ENCODE assay signal across 19 mouse cellular contexts in genomic region chr11:93037846-93038245, GRCm38 (mm10). TPM values are rescaled to one million over a fixed set of nuclear protein-coding genes. Genes with fewer than 3 reads are reported as not detected.
A peak's percentile ranks its signal among the peaks of the same experiment; 100 is the strongest.
DNase-seq lines count a peak whose midpoint lies in the region; TF ChIP-seq lines count a peak whose summit lies in the region.
"Had no signal": no experiment of that assay in that cellular context is flagged by ENCODE, and none has a peak within 500 bp of the region (broad histone marks: within the 10 kb centered on the region; RNA-seq: fewer than 3 reads in every experiment).

No protein-coding gene starts in this region.

- DNase-seq in layer of hippocampus, adult 18-20 months (ENCODE audit: low spot score in 2 of 2): peak; percentile 49 to 67
- DNase-seq in layer of hippocampus, postnatal 25 days (ENCODE audit: extremely low spot score in 1 of 2, low spot score in 1 of 2): no peak
- peak; percentile 89 for DNase-seq in Muller cell, postnatal 12 days (ENCODE audit: inconsistent ontology term)
- DNase-seq in layer of hippocampus, adult 2 months (ENCODE audit: low spot score in 2 of 2): peak; percentile 38 to 64
- peak; percentile 5 to 7 for DNase-seq in layer of hippocampus, postnatal 36 days
- DNase-seq in adrenal gland, postnatal 10 days: no peak
- DNase-seq: adrenal gland, adult 8-10 months; cerebellum, adult 11-12 months; cerebellum, adult 9-11 months; cerebellum, postnatal 36 days; gastrocnemius, adult 2 months; gastrocnemius, postnatal 25 days; heart, adult 11 months; heart, postnatal 36 days had no signal

- TF ChIP-seq CTCF in layer of hippocampus, adult 2 months (conservative IDR thresholded peaks at IDR 0.05): peak; percentile 35

- no peak overlapping the region for H3K4me3 ChIP-seq in layer of hippocampus, adult 2 months
- H3K4me3 ChIP-seq: embryonic facial prominence, embryonic 13.5 days; forebrain, embryonic 12.5 days; gastrocnemius, adult 2 months; heart, embryonic 13.5 days; hindbrain, embryonic 15.5 days had no signal

- H3K27ac ChIP-seq in layer of hippocampus, adult 2 months: no peak overlapping the region
- H3K27ac ChIP-seq: embryonic facial prominence, embryonic 13.5 days; forebrain, embryonic 12.5 days; gastrocnemius, adult 2 months; heart, embryonic 13.5 days; hindbrain, embryonic 15.5 days had no signal

RNA-seq across cellular contexts. Expression of gene Car10, which starts 60.0 kb away (rescaled TPM):
- 10 to 100 TPM; 33.7 to 38.2 TPM for total RNA-seq in layer of hippocampus, adult 18-20 months (2021)
- total RNA-seq in layer of hippocampus, postnatal 25 days (2021): 10 to 100 TPM; 28.7 to 32.3 TPM
- 10 to 100 TPM; 32.5 to 32.9 TPM for total RNA-seq in layer of hippocampus, adult 2 months (2021)
- 10 to 100 TPM; 36.6 to 36.8 TPM for total RNA-seq in layer of hippocampus, postnatal 36 days (2021)
- under 1 TPM; 0.45 to 0.48 TPM for total RNA-seq in adrenal gland, postnatal 10 days (2021)
- total RNA-seq: CH12.LX; gastrocnemius, adult 2 months; gastrocnemius, postnatal 25 days; heart, postnatal 36 days had no signal

Comparison
In these comparisons a context has a peak if more than half of its experiments do, and no peak if none do; other contexts are left out.
1. DNase-seq: peak in layer of hippocampus, adult 18-20 months (2 of 2), Muller cell, postnatal 12 days (single experiment), layer of hippocampus, adult 2 months (2 of 2) and layer of hippocampus, postnatal 36 days (2 of 2); none in layer of hippocampus, postnatal 25 days (0 of 2) and adrenal gland, postnatal 10 days (single experiment).
2. RNA of gene Car10, which starts 60.0 kb away (total RNA-seq): 33.7 to 38.2 TPM in layer of hippocampus, adult 18-20 months, 36.6 to 36.8 TPM in layer of hippocampus, postnatal 36 days, 32.5 to 32.9 TPM in layer of hippocampus, adult 2 months and 28.7 to 32.3 TPM in layer of hippocampus, postnatal 25 days; 0.45 to 0.48 TPM in adrenal gland, postnatal 10 days; every median in the first group is over 10 times any median in the second.